Mouse (Mus musculus) embryonic facial prominence, embryonic 13.5 days (tissue): ENCODE measurements around the gene Nfix. TPM values are rescaled to one million over a fixed set of nuclear protein-coding genes. Genes with fewer than 3 reads are reported as not detected.

Experiments
- ATAC-seq: fragments of 200-750 bp; cut with Nextera tagmentation; 2 replicates; pipeline ENCODE4 v1.8.0; 2017; ENCODE audit warnings: low read depth; ENCODE audit not compliant: insufficient number of reproducible peaks, insufficient read depth, low FRiP score, low TSS enrichment
- H3K27ac ChIP-seq: fragments of 300-500 bp; sonication (generic); 2 replicates; pipeline ENCODE4 v1.5.1; 2015; ENCODE audit warnings: moderate library complexity, mild to moderate bottlenecking, inconsistent platforms
- H3K27me3 ChIP-seq: fragments of 300-500 bp; sonication (generic); 2 replicates; pipeline ENCODE4 v1.6.1; 2015; ENCODE audit warnings: mild to moderate bottlenecking, inconsistent platforms
- H3K36me3 ChIP-seq: fragments of 300-500 bp; sonication (generic); 2 replicates; pipeline ENCODE4 v1.6.1; 2015; ENCODE audit warnings: mild to moderate bottlenecking, inconsistent platforms
- H3K4me1 ChIP-seq: fragments of 300-500 bp; sonication (generic); 2 replicates; pipeline ENCODE4 v1.6.1; 2015; ENCODE audit warnings: inconsistent platforms
- H3K4me2 ChIP-seq: fragments of 300-500 bp; sonication (generic); 2 replicates; pipeline ENCODE4 v1.6.1; 2015; ENCODE audit warnings: moderate library complexity, mild to moderate bottlenecking, inconsistent platforms
- H3K4me3 ChIP-seq: fragments of 300-500 bp; sonication (generic); 2 replicates; pipeline ENCODE4 v1.5.1; 2015; ENCODE audit warnings: mild to moderate bottlenecking, inconsistent platforms
- H3K9ac ChIP-seq: fragments of 300-500 bp; sonication (generic); 2 replicates; pipeline ENCODE4 v1.6.1; 2015; ENCODE audit warnings: mild to moderate bottlenecking, inconsistent platforms
- H3K9me3 ChIP-seq: fragments of 300-500 bp; sonication (generic); 2 replicates; pipeline ENCODE4 v1.6.1; 2016; ENCODE audit warnings: inconsistent platforms
- WGBS: fragments of 180-500 bp; shearing (Covaris S2); methylation state at CpG from one replicate; pipeline ENCODE4 v1.1.7; 2015; ENCODE audit warnings: mixed read lengths; 5-methylcytosine and 5-hydroxymethylcytosine counted together
- polyA plus RNA-seq: library from polyadenylated mRNA; unstranded; fragments of >200 nt; fragmentation: Nextera tagmentation; extraction: Ambion mirVana; gene quantifications from 2 replicates; pipeline ENCODE4 v1.2.1, GENCODE M21; 2015

Nfix gene
- polyA plus RNA-seq, 1 experiment from 2014 or later, result 37.0 TPM

DNA sequence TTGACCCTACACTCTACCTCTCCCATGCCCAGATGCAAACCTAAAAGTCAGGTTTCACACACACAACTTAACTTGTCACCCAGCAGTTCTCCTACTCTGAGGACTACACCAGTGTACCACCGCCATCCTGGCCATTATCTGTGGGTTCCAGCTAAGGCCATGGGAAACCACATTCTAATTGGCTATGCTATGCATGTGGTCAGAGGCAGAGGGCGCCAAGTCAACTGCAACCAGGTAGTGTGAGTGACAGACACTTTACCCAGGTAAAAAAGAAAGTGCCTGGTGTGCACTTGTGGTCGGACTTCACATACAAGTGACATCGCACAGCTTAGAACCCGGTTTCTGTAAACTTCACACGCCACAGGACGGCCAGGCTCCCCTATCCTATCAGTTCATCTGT is 41.0 kb downstream of the Nfix start:
- Histone ChIP-seq H3K9ac (no peak overlapping the region), H3K27me3 (peaks cover 81% of the 10 kb centered on the region), H3K4me1 (peaks cover 36% of the 10 kb centered on the region), H3K36me3 (peaks cover 50% of the 10 kb centered on the region), H3K9me3 (no peaks in the 10 kb centered on the region), H3K4me3 (no peak overlapping the region), H3K27ac (no peak overlapping the region), H3K4me2 (no peak overlapping the region)
- WGBS, result 60% methylated on average over 7 of the region's 7 CpGs
- ATAC-seq, result no peak

DNA sequence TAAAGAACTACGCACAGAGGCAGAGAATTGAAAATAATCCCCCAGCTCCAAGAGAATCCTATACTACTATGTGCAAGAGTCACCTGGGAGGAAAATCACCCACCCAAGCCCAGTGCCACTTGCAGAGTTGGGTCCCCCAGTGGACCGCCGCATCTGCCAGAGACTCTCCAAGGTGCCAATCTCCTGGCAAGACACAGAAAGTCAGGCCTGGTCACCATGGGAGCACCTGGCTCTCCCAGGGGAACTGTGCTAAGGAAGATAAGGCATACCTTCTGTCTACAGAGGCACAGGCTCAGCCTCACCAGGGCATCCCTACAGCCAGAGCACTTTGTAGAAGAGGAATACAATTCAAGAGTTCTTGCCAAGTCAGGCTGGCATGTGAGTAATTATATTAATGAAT is 41.8 kb downstream of the Nfix start:
- Histone ChIP-seq H3K27me3 (peaks cover 81% of the 10 kb centered on the region), H3K4me1 (peaks cover 43% of the 10 kb centered on the region)

DNA sequence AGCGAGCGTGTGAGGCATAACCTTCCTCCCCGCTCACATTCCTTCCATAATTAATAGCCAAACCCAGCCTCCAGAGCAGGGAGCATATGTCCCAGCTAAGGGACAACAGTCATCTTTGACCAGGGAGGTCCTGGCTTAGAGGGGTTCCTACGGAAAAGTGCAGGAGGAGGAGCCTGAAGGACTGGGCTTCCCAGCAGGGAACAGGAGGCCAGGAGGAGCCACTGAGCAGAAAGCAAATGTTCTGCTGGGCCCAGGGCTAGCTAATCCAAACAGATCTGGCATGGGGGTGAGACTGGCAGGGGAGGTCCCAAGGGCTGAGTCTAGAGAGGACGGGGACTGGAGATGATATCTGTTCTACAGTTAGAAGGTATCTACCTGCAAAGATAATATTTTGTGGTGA is 42.6 kb downstream of the Nfix start:
- H3K4me1 ChIP-seq, result peaks cover 51% of the 10 kb centered on the region
- WGBS, result 41% methylated on average over 5 of the region's 5 CpGs
- H3K9ac ChIP-seq, result peak overlapping the region; percentile 16; the same call in 1 of the 2 replicates
- peak overlapping the region; percentile 40; the same call in 1 of the 2 replicates for H3K27ac ChIP-seq
- ATAC-seq, result no peak
- H3K36me3 ChIP-seq, result peaks cover 55% of the 10 kb centered on the region
- H3K27me3 ChIP-seq, result peaks cover 83% of the 10 kb centered on the region
- no peaks in the 10 kb centered on the region for H3K9me3 ChIP-seq
- no peak overlapping the region for H3K4me2 ChIP-seq
- H3K4me3 ChIP-seq, result no peak overlapping the region

More for the DNA sequence above, 41.8 kb downstream of the Nfix start:
- no peak for ATAC-seq
- WGBS, result 92% methylated on average over 3 of the region's 3 CpGs
- Histone ChIP-seq H3K27ac (no peak overlapping the region), H3K36me3 (peaks cover 56% of the 10 kb centered on the region), H3K4me2 (no peak overlapping the region), H3K9me3 (no peaks in the 10 kb centered on the region), H3K9ac (no peak overlapping the region), H3K4me3 (no peak overlapping the region)

DNA sequence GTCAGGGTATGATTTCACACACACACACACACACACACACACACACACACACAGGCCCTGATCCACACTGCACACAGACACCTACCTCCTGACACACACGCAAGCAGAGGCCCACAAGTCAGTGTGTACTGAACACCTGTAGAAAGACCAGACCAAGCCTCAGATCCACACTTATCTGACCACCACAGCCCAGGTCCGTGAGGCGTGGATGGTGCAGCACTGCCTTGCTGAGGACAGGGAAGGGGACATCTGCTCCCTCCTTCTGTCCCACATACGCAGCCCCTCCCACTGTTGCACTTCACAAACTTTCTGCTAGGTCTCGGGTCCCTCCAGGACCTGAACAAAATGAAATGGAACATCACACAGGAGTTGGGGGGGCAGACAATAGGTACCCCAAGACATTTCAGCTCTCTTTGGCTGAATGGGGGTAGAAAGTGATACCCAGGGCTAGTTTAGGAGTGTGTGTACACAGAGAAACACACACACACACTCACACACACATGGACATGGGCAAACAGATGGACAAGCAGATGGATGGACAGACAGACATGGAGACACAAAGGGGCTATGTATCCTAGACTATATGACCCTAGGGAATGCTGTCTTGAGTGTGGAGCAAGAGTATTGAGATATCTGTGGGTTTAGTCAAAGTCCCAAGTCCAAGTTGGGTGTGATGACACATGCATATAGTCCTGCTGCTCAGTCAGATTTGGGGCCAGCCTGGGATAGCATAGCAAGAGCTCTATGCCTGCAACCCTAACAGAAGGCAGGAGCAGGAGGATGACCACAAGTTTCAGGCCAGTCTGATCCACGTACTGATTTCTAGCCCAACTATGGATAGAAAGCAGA is 47.2 kb downstream of the Nfix start:
- WGBS, result 64% methylated on average over 6 of the region's 6 CpGs
- H3K9me3 ChIP-seq, result no peaks in the 10 kb centered on the region
- peaks cover 71% of the 10 kb centered on the region for H3K27me3 ChIP-seq
- no peak overlapping the region for H3K4me2 ChIP-seq
- no peak overlapping the region for H3K27ac ChIP-seq
- H3K4me1 ChIP-seq, result peaks cover 66% of the 10 kb centered on the region
- ATAC-seq, result no peak
- H3K36me3 ChIP-seq, result peaks cover 40% of the 10 kb centered on the region
- H3K9ac ChIP-seq, result no peak overlapping the region
- H3K4me3 ChIP-seq, result no peak overlapping the region

DNA sequence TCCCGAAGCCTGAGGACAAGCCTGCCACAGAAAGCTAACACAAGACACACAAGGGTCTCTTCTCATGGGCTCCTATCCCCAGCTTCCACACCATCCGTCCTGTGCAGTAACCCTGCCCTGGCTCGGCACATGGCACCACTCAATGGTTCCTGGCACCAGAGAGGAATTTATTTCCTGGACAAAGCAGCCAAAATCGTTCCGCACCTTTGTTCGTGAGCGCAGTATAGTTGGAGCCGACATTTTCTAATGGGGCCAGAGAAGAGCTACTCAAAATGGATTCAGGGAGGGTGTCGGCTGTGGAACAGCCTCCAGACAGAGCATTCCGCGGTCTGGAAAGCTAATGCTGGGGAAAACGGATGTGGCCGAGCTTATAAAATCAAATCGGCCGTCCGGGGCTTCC is 50.6 kb downstream of the Nfix start:
- H3K4me1 ChIP-seq, result peaks cover 93% of the 10 kb centered on the region
- H3K9ac ChIP-seq, result peak overlapping the region; percentile 41; the same call in 1 of the 2 replicates
- 0 out of 2 replicates have a peak overlapping the region, but pooled peaks have one; percentile 0 for H3K4me2 ChIP-seq
- H3K36me3 ChIP-seq, result peaks cover 22% of the 10 kb centered on the region
- peaks cover 64% of the 10 kb centered on the region for H3K27me3 ChIP-seq
- H3K27ac ChIP-seq, result peak overlapping the region; percentile 88
- H3K9me3 ChIP-seq, result no peaks in the 10 kb centered on the region
- 0 out of 2 replicates have a peak, but pooled peaks have one; percentile 15 for ATAC-seq
- no peak overlapping the region for H3K4me3 ChIP-seq
- 46% methylated on average over 16 of the region's 16 CpGs for WGBS

DNA sequence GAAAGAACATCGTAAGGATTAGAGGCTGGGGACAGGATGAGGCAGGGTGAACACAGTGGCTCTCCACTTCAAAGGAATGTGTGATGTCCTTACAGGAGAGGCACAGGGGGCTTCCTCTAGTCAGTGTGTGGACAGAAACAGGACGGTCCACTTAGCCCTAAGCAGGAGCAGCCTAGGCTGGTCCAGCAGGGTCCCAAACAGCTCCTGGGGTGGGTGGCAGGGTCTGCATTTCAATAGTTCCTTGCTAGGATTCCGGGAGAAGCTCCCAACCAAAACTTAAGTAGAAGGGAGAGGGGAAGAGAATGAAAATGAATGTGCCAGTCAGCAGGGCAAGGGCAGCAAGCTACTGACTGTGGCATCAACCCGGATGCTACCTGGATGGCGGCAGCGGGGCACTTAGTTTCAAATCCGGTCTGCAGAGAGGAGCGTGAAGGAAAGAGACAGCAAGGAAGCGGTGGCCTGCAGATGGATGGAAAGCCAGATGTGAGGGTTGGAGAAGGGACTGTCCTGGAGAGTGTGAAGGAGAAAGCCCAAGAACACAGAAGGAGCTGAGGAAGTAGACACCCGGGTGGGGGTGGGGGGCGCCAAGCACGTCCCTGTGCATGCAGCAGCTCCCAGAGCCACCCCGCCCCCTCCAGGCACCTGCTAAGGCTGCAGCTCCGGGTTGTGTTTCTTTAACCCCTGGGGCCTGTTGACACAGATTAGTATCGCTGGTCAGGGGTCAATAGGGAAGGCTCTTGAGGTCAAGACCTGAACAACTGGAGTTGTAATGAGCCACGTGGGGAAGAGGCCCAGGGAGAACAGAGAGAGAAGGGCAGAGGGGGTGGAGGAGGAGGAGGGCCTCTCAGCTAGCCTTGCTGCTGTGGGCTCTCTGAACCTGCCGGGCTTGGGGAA is 54.9 kb downstream of the Nfix start:
- ATAC-seq, result no peak
- 8% methylated on average over 17 of the region's 17 CpGs for WGBS
- H3K36me3 ChIP-seq, result 0 out of 2 replicates have a peak, but pooled peaks cover 3% of the 10 kb centered on the region
- H3K9ac ChIP-seq, result peak overlapping the region; percentile 52
- no peak overlapping the region for H3K4me3 ChIP-seq
- H3K4me1 ChIP-seq, result peaks cover 98% of the 10 kb centered on the region
- peak overlapping the region; percentile 99 for H3K27ac ChIP-seq
- no peaks in the 10 kb centered on the region for H3K9me3 ChIP-seq
- H3K4me2 ChIP-seq, result peak overlapping the region; percentile 55
- H3K27me3 ChIP-seq, result peaks cover 32% of the 10 kb centered on the region

DNA sequence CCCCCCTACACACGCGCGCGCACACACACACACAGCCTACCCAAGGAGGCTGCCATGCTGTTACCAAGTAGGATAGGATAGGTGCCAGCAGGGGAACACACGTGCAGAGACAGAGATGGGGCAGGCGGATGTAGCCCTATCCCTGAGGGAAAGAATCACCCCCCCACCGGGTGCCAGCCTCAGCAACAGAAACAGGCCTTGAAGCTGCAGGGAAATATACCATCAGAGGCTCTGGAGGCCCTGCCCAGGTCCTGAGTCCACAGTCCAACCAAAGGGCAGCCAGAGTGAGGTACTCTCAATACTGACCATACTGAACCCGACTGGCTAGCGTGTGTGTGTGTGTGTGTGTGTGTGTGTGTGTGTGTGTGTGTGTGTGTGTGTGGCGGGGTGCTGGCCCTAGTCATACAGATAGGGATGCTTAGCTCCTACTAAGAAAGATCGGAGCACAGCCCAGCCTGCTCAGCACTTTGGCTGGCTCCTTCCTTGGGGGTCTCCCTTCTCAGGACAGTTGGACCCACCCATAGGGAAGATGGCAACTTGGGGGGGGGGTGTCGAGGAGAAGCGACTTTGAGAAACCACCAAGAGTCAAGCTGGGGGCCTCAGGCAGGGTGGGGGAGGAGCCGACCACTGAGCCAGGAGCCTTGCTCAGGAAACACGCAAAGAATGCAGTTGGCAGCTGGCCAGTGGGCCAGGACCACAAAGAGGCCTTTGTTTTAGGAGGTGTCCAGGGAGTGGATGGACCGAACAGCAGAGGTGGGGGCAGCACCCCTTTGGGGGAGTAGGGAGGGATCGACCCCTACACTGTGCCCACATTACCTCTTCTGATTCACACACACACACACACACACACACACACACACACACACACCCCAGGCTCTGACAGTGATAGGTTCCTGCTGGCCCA is 56.4 kb downstream of the Nfix start:
- Histone ChIP-seq H3K27ac (peak overlapping the region; percentile 99), H3K4me2 (peak overlapping the region; percentile 55), H3K4me3 (peak overlapping the region; percentile 23; the same call in 1 of the 2 replicates), H3K9me3 (no peaks in the 10 kb centered on the region), H3K36me3 (no peaks in the 10 kb centered on the region), H3K4me1 (peaks cover 99% of the 10 kb centered on the region), H3K27me3 (peaks cover 40% of the 10 kb centered on the region), H3K9ac (peak overlapping the region; percentile 58)
- 7% methylated on average over 15 of the region's 17 CpGs for WGBS
- peak; percentile 29; the same call in 1 of the 2 replicates for ATAC-seq

DNA sequence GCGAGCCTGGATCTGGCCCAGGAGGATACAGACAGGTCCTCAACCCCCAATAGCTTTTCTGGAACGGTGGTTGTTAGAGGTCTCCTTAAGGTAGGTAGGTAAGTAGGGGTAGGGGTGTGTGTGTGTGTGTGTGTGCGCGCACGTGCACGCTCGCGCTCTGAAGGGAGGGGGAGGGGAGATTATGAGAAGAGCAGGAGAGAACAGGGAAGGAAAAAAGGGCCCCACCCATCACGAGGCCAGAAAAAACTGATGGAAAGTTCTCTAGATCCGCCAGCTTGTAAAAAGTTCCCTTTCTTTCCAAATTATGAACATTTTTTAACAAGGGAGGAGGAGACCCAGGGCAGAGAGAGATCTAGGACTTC is 57.1 kb downstream of the Nfix start:
- Histone ChIP-seq H3K9ac (peak overlapping the region; percentile 58; the same call in 1 of the 2 replicates), H3K4me3 (peak overlapping the region; percentile 23), H3K4me1 (peaks cover 99% of the 10 kb centered on the region), H3K27ac (peak overlapping the region; percentile 99), H3K36me3 (no peaks in the 10 kb centered on the region), H3K27me3 (peaks cover 45% of the 10 kb centered on the region), H3K9me3 (no peaks in the 10 kb centered on the region), H3K4me2 (peak overlapping the region; percentile 55)
- WGBS, result 2% methylated on average over 10 of the region's 10 CpGs
- ATAC-seq, result no peak

DNA sequence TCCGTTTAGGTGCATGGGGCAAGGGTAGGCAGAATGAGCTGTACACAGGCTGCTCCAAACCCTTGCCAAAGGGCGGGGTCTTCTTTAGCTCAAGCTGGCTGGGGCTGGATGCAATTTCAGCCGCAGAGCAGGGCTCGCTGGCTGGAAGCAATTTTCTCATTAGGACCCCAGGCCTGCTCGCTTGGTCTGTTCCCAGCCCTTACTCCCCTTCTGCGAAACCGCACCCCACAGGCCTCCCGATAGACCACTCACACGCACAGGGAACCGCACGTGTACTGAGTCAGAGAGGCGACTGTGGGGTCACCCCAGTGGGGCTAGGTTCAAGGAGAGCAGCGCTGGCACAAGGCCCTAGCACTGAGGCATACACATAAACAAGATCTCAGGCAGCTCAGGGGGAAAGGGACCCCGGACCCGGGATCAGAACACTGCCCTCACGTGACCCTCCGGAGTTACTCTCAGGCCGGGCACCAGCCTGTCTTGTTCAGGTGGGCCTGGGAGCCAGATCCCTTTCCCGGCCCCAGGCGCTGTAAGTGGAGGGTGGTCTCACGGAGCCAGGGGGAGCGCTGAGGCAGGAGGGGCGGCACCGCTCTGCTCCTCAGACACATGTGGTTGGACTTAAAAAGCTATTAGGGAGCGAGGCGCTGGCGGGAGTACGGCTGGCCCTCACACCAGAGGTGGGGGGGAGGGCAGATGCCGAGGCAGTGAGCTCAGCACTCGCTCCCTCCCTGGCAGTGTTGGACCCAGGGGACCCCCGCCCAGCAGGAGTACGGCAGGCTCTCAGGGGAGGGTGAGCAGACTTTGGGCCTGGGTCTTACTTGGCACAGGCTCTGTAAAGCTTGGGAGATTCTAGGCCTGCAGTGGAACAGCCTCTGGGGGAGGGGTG is 57.7 kb downstream of the Nfix start:
- H3K9ac ChIP-seq, result peak overlapping the region; percentile 58
- peaks cover 100% of the 10 kb centered on the region for H3K4me1 ChIP-seq
- H3K4me2 ChIP-seq, result peak overlapping the region; percentile 55
- ATAC-seq, result peak; percentile 79
- H3K27me3 ChIP-seq, result peaks cover 43% of the 10 kb centered on the region
- 3% methylated on average over 32 of the region's 32 CpGs for WGBS
- H3K36me3 ChIP-seq, result no peaks in the 10 kb centered on the region
- peak overlapping the region; percentile 99 for H3K27ac ChIP-seq
- H3K9me3 ChIP-seq, result no peaks in the 10 kb centered on the region
- peak overlapping the region; percentile 23 for H3K4me3 ChIP-seq
